Mouse (Mus musculus) bone marrow, adult 2 months (tissue): ENCODE results near the gene Gpr137.

Experiments used
- CTCF ChIP-seq: fragments of 200-500 bp; IDR thresholded peaks from 2 replicates; pipeline ENCODE4 v1.5.1; 2011; ENCODE audit warnings: low read length, control low read depth; ENCODE audit not compliant: control insufficient read depth, insufficient read depth
- POLR2A ChIP-seq: fragments of 200-500 bp; IDR thresholded peaks from 2 replicates; pipeline ENCODE4 v1.6.1; 2011; ENCODE audit warnings: low read depth, mild to moderate bottlenecking, control low read depth, low read length, borderline replicate concordance; ENCODE audit not compliant: control insufficient read depth

GRCm38 (mm10) chr19:6913991-6914390, 28.3 kb downstream of the Gpr137 start:
- TF ChIP-seq CTCF: no peak
- TF ChIP-seq POLR2A: no peak
